Mouse (Mus musculus) E14TG2a.4 (cell line): Measurements from ENCODE around the gene Tmbim6.

ENCODE experiments used
- CTCF ChIP-seq: conservative IDR thresholded peaks from 2 replicates; pipeline ENCODE4 v1.5.1; 2014; ENCODE audit warnings: low read length
- NANOG ChIP-seq: IDR thresholded peaks from 2 replicates; pipeline ENCODE4 v1.6.1; 2014; ENCODE audit warnings: borderline replicate concordance, low read length, mixed read lengths
- POU5F1 ChIP-seq: IDR thresholded peaks from 2 replicates; pipeline ENCODE4 v1.6.1; 2014; ENCODE audit warnings: low read length, borderline replicate concordance

GRCm38 (mm10) chr15:99421676-99422075, 29.0 kb downstream of the Tmbim6 start:
- TF ChIP-seq CTCF: no peak
- TF ChIP-seq POU5F1: no peak
- no peak for TF ChIP-seq NANOG
